Mouse (Mus musculus) retina, adult 2 months (tissue): ENCODE measurements around the gene Cc2d1a.

Experiments used
- DNase-seq: peaks from one replicate; pipeline ENCODE4 v3.0.0-alpha.2; 2012; ENCODE audit warnings: low read depth, low spot score

Cc2d1a gene

DNA sequence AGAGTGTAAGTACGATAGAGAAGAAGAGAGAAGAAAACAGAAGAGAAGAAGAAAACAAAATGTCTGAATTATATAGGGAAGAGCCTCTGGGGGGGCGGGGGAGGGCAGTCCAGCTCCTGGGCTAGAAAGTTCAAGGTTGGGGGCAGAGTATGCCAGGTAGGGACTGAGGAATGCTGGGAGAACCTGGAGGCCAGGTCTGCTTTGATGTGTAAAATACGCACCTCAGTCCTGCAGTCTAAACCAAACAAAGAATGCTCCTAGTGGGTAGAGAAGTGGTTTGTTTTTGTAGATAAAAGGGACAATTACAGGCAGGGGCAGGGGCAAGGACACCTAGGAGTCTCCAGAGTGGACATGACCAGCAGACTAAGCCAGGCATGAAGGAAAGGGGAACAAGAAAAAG lies 29.7 kb upstream of the Cc2d1a start:
- no peak for DNase-seq

DNA sequence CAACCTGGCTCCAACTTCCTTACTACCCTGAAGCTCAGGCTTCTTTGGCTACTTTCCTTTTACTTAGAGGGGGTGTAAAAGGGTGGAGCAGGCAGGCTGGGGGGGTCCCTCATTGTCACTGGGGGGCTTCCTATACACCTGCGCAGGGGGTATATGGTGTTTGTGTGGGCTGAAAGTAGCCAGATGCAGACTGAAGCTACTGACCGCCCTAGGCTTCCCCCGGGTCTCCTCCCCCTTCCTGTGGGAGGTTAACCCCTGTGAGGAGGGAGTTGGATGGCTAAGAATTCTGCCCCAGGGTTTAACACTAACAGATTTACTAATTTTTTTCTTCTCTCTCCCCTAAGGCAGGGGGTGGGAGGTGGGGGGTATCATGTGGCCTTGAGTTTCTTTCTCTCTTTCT lies 28.8 kb upstream of the Cc2d1a start:
- no peak for DNase-seq

DNA sequence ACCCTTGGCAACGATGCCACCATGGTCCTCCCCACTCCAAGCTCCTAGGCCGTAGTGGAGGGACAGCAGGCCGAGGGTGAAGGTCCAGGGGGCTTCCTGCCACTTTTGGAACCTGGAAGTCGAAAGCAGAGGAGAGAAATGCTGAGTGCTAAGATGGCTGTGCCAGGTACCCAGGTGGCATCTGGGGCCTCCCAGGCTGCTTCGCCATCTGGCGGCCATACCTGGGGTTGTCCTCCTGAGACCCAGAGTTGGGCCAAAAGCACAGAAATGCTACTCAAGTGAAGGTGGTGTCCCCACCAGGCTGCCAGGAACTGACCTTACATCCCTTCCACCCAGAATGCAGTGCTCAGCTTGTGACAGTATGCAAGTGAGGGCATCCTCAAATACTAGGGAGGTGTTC lies 26.1 kb upstream of the Cc2d1a start:
- no peak for DNase-seq

DNA sequence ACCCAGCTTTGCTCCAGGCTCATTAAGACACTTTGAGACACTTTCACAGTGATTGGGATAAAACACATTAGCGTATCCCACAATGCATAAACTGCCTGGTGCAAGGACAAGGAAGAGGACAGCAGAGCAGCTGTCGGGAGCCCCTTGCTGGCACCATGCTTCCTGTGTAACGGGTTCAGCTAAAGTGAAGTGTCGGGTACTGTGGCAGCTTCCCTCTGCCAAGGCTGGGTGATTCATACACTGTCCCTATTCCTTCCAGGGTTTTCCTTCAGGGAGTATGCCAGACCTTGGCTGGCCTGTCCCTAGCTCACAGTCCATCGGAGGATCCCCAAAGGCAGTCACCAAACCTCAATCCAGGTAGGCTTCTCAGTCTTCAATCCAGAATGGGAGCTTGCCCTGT lies 22.4 kb upstream of the Cc2d1a start:
- no peak for DNase-seq

DNA sequence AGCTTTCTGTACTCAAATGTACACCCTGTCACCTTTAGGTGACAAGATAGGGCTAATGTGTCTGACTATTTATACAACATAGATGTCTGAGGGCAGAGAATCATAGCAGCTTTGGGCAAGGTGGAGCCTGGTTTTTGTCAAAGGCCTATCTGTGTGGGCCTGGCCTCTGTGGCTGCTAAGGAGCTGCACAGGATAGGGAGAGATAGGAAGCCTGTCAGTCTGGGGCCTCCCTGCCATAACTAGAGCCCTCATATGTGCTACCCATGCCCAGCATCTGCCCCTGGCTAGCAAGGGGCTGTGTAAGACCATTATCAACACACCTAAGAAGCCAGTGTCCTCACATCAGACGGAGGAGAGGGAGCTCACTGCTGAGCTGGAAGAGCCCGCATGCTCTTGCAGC lies 20.0 kb upstream of the Cc2d1a start:
- no peak for DNase-seq

DNA sequence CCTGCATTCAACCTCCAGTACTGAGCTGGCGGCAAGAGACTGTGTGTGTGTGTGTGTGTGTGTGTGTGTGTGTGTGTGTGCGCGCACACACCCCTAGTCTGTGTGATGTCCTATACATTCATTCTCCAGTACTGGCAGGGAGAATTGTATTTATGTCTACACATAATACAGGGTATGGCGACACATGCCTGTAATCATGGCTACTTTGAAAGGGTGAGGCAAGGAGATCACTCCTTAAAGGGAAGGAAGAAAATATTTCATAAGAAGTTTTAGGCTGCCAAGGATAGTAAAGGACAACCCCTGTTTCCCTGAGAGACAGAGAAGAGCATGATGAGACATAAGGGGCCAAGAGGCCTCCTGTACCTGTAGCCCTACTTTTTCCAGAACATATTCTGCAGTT lies 9.9 kb upstream of the Cc2d1a start:
- DNase-seq, result no peak

DNA sequence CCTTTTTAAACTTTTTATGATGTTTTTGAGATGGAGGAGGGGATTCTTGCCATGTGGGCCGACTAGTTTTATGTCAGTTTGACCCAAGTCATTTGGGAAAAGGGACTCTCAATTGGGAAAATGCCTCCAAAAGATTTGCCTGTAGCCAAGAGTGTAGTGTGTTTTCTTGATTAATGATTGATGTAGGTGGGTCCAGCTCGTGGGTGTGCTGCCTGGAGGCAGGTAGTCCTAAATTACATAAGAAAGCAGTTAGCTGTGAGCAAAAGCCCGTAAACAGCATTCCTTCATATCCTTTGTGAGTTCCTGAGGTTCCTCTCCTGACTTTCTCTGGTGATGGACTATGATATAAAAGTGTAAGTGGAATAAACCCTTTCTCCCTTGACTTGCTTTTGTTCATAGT lies 1.4 kb upstream of the Cc2d1a start:
- DNase-seq, result no peak

DNA sequence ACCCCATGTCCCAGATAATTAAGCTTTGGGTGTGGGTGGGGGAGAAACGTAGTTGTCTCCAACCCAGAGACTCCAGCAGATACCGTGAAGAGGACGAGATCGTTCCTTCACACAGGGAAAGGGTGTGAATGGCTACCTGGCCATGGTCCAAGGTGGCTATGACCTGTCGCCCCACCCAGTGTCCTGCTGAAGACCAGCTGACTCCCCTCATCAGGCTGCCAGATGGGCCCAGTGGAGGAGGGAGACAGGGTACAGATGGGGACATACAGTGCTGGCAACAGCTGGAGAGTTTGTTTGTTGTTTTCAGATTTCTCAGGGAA lies 755 bp upstream of the Cc2d1a start:
- no peak for DNase-seq

DNA sequence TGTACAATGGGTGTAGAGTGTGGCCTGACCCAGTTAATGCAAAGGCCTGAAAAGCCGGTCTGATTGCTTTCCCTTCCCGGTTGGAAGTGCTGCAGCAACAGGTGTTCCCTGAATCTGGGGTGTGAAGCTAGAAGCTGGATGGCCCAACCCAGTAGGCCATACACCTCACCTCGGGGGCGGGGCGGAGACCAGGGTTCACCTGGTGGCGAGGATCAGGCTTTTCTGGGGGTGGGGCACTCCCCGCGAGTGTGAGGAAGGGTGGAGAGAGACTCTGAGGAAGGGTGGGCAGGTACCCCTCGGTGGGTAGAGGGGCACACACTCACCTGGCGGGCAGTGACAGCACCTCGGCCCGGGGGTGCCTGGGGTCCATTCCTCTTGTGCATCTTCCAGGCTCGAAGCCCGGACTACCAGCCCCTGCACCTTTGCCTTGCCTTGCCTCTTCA lies 391 bp downstream of the Cc2d1a start:
- DNase-seq, result no peak

DNA sequence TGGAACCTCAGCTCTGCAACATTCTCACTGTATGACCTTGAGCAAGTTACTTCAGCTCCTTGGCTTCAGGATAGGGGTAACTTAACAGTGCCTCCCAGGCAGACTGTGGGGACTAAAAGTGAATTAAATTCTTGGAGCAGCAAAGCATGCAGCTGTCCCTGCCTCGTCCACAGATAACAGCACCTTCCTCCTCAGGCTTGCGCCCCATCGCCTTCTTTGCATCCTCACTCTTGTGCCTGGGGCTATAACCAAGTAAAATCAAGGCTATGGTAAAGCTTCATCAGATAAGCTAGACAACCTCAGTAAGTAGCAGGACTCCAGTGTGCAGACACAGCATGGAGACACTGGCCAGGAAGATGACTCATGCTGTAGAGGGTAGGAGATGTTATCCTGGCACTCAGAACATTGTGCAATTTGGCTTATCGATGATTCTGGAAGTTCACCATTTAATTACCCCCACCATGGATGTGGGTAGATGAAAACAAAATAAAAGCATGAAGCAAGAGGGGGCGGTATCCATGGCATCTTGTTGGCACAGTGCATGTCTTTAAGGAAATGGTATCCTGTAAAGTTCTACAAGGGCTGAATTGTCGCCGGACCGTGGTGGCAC lies 3.0 kb downstream of the Cc2d1a start:
- no peak for DNase-seq

DNA sequence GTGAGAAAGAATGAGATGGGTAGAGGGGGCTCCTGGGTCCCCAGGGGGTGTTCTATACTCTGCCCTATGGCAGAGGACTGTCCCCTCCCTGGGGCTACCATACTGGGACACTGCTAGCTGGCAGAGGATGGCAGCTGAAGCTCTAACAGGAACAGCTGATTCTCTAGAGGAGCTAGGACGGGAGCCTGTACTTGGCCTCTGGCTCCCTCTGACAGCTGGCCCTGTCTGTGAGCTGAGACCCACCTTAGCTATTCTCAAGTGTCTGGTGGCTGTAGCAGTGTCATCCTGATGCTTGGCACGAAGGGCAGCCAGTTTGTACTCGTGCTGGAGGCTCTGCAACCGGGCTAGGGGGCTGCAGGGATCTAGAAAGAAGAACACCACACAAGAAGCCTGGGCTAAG lies 6.9 kb downstream of the Cc2d1a start:
- no peak for DNase-seq

DNA sequence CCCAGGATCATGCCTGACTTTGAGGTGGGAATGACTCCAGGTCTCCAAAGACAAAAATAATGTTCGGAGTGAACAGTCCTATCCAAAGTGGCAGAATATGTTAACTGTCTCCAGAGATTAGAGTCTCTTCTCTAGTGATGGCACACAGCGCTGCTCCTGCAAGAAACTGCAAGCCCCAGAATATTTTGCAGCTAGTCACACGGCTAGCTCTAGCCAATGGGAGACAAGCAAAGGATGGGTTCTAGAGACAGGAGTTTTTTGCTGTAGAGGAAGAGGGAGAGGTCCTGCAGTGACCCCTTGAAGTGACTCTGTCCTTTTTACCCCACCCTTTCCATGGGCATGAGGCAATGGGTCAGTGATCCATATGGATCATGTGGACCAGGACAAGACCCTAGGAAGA lies 9.9 kb downstream of the Cc2d1a start:
- no peak for DNase-seq

DNA sequence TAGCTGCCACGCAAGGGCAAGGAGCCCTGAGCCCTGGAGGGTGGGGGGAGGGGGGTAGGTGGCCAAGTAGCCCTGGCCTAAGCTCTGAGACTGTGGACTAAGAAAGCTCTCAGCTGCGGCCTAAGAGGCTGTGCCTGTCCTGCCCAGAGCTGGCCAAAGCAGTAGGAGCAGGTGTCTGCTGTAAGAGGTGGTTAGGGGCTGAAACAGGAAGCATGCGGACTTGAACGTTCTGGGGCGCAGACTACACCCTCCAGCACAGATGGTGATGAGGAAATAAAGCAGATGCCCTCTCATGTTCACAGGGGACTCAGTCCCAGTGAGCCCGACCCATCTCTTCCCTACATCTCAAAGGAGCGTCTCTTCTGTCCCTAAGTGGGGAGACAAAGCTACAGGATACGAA lies 15.5 kb downstream of the Cc2d1a start:
- DNase-seq, result no peak

DNA sequence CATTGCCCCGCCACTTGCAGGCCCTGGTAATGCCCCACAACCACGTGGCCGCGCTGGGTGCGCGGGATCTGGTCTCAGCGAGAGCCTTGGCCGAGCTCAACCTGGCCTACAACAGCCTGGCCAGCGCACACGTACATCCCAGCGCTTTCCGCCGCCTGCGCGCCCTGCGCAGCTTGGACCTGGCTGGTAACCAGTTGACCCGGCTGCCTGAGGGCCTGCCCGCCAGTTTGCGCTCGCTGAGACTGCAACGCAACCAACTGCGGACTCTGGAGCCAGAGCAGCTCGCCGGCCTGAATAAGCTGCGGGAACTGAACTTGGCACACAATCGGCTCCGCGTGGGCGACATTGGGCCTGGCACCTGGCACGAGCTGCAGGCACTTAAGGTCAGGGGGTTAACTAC lies 16.9 kb downstream of the Cc2d1a start:
- no peak for DNase-seq

DNA sequence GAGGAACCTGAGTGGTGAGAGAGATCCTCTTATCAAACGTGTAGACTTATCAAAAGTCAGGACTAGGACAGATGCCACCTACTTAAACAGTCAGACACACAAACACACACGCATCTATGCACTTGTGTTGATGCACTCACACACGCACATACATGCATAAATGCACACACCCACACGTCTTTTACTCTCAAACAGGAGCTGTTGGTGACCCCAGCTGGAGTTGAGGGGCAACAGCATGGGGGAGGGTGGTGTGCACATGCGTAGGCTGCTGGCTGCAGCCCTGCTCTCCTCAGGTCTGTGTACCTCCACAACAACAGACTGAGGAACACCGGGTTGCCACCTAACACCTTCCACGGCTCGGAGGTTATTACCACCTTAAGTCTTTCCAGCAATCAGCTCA lies 19.5 kb downstream of the Cc2d1a start:
- no peak for DNase-seq

DNA sequence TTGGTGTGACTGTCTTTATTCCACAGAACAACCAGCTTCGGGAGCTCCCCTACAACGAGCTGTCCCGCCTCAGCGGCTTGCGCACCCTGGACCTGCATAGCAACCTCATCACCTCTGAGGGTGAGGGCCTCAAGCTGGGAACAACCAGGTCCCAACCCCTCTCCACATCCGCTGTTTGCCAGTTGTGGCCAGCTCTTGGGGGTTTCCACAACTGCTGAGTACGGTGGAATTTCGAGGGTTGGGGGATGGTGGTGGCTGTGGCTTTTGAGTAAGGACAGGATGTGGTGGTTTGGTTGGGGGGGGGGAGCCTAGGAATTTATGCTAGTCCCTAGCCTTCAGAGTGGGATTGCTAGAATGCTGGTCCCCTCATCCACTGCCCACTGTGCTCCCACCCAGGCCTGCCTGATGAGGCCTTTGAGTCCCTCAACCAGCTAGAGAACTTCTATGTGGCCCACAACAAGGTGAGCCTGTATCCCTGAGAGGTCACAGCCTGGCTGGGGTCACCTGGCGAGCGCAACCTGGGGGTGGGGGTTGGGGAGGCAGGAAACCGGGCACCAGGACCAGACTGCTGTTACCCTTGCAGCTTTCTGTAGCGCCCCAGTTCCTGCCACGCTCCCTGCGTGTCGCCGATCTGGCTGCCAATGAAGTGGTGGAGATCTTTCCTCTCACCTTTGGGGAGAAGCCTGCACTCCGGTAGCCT lies 20.4 kb downstream of the Cc2d1a start:
- no peak for DNase-seq

DNA sequence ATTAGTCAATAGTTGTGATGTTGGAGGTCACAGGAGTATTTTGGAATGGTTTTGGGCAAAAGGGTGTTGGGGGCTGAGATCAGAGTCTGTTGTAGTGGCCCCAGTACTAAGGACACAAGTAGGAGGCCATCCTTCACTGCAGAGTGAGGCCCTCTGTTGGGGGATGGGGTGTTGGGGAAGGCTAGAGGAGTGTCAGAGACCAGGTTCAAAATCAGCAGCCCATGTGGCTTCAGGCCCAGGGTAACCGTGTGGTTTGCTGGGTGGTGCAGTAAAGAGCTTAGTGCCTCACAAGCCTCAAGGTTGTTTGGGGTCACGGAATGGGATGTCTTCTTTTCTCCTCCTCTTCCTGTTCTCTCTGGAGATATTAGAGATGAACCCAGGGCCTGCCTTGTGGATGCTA lies 21.0 kb downstream of the Cc2d1a start:
- DNase-seq, result no peak

DNA sequence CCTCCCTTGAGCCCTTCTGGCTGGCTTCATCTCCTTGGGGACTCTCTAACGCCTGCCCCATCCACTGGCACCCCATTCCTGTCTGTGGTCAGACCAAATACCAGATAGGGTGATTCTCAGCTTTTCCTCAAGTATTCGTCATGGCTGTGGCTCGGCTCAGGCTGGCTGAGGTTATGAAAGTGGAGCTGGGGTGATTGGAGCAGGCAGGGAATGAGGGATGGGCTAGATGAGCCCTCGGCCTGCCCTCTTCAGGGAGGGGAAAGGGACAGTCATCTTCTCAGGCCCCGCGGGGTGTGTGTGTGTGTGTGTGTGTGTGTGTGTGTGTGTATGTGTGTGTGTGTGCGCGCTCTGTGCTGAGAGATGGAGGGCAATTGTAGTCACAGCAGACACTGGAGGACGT lies 22.1 kb downstream of the Cc2d1a start, which contains the start of gene Podnl1:
TSS of gene Podnl1 (plus strand) at position 334 of the 400 bp plus-strand sequence.
- DNase-seq, result no peak

DNA sequence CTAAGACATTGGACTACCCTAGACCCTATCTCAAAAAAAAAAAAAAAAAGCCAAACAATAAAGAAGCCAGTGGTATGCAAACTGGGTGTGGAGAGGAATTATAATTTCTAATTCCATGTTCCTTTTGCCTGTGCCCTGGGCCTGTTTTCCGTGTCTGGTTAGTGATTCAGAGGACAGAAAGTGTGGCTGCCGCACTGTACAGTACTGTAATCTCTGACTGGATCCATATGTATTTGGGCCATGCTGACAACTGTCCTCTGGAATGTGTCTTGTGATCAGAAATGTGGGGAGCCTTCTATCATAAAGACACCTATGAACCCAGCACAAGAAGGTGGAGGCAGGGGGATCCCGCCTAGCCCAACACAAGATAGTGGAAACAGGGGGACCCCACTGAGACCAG lies 25.6 kb downstream of the Cc2d1a start:
- no peak for DNase-seq

DNA sequence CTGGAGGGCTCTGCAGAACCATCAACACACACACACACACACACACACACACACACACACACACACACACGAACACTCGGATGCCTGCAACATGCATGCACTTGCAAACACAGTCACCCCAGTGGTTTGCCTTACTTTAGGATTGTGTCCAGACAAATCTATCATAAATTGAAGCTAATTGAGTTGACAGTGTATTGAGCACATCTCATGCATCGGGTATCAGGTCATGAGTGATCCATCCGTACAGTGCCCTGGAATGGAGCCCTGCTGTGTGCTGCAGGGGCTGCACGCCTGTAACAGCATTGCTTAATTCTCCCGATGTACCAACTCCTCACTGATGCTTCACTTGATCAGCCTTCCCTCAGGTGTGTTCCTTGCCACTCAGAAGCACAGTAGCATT lies 32.1 kb downstream of the Cc2d1a start:
- DNase-seq, result no peak

DNA sequence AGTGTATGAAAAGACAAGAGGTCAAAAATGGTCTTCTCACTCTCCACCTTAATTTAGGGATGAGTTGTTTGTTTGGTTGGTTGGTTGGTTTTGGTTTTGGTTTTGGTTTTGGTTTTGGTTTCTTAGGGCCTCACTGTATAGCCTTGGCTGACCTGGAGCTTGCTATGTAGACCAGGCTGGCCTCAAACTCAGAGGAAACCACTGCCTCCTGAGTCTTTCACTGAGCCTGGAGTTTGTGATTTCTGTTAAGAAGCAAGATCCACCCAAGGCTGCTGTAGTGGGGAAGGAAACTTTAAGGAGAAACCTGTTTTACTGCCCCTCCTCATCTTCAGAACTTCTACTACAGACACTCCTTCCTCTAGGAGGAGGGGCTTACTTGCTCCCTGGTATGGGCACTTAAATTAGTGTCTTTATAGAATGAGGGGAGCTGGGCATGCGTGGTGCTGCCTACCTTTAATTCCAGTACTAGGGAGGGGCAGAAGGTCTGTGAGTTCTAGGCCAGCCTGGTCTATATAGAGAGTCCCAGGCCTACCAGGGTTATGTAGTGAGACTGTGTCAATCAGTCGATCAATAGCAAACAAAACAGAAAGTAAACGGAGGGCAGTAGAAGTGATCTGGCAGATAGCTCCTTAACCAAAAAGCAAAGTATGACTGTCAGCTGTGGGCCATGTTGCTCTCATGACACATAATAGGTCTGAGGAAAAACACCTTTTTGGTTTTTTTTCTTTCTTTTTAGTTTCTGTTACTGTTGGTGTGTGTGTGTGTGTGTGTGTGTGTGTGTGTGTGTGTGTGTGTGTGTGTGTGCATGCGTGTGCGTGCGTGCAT lies 41.3 kb downstream of the Cc2d1a start:
- no peak for DNase-seq

DNA sequence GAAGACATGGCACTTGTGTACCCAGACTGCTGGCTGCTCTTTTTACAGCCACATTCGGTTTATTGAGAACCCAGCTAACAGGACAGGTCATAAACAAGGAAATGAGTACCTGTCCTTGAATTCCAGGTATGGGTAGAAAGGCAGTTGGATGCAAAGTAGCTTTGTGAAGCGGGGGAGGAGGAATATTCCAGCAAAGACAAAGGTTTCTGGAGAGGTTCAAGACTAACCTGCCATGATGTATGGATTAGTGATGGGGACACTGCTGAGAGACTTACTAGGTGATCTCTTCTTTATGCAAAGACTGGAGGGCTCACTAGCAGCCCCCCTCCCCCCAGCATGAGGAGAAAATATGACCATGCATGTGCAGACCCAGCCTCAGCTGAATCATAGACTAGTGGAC lies 42.1 kb downstream of the Cc2d1a start:
- no peak for DNase-seq
